Mouse (Mus musculus) testis, adult 2 months (tissue): Measurements from ENCODE around the gene Cdk5r1.

ENCODE experiments used
- CTCF ChIP-seq: fragments of 200-500 bp; IDR thresholded peaks from 2 replicates; pipeline ENCODE4 v1.5.1; 2012; ENCODE audit warnings: low read depth, mild to moderate bottlenecking, inconsistent platforms, low read length, moderate library complexity; ENCODE audit not compliant: control insufficient read depth, insufficient read depth, insufficient replicate concordance
- POLR2A ChIP-seq: fragments of 200-500 bp; IDR thresholded peaks from 2 replicates; pipeline ENCODE4 v1.6.1; 2012; ENCODE audit warnings: low read depth, mild to moderate bottlenecking, inconsistent platforms, low read length, moderate library complexity; ENCODE audit not compliant: control insufficient read depth

DNA sequence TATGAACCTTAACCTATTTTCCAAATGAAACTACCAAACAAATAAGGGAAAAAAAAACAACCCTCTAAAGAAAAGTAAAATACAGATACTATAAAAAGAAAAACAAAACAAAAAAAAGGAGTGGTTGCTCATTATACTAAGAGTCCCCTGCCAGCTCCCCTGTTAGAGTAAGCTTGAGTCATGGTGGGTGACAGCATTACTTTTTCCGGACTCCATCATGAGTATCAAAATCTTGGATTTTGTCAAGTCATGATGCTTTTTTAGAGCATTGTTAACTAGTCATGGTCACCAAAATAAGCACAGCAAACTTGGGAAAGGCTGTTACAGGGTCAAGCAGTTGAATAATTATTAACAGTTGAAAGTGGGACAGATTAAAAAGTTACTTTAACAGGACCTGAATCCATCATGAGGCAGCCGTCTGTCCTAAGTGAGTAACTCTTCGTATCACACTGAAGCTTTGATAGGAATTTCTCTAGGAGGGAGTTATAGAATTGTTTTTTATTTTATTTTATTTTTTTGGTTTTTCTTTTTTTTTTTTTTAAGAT, 46.4 kb upstream of the Cdk5r1 start:
- no peak for TF ChIP-seq POLR2A
- TF ChIP-seq CTCF, result no peak
